Mouse (Mus musculus): ENCODE measurements at regions not wholly inside any gene's neighbourhood (a gene's known extent, or its start where the extent isn't known, plus 50 kb on each side); places are given as distances from the start of the nearest gene placed in this dataset.

- Histone ChIP-seq H3K4me1 (no peaks in the 10 kb centered on the region), H3K27ac (no peak overlapping the region), H3K27me3 (ENCODE audit: insufficient read depth, poor library complexity, severe bottlenecking) (no peaks in the 10 kb centered on the region), H3K9me3 (no peaks in the 10 kb centered on the region), H3K36me3 (no peaks in the 10 kb centered on the region), H3K4me3 (no peak overlapping the region)
- no peak for DNase-seq (ENCODE audit: low spot score)
- 89% methylated on average over 1 of the region's 1 CpGs for WGBS
Observed at GRCm38 (mm10) chr14:8993421-8993820, 327.4 kb upstream of the 4930452B06Rik start.

- Histone ChIP-seq H3K27me3 (ENCODE audit: insufficient read depth, poor library complexity, severe bottlenecking) (no peaks in the 10 kb centered on the region), H3K36me3 (no peaks in the 10 kb centered on the region), H3K4me1 (no peaks in the 10 kb centered on the region), H3K27ac (no peak overlapping the region), H3K4me3 (no peak overlapping the region), H3K9me3 (no peaks in the 10 kb centered on the region)
- WGBS = 76% methylated on average over 4 of the region's 4 CpGs
- DNase-seq (ENCODE audit: low spot score) = no peak
Observed at GRCm38 (mm10) chr14:8985086-8985793, 319.2 kb upstream of the 4930452B06Rik start.

DNA sequence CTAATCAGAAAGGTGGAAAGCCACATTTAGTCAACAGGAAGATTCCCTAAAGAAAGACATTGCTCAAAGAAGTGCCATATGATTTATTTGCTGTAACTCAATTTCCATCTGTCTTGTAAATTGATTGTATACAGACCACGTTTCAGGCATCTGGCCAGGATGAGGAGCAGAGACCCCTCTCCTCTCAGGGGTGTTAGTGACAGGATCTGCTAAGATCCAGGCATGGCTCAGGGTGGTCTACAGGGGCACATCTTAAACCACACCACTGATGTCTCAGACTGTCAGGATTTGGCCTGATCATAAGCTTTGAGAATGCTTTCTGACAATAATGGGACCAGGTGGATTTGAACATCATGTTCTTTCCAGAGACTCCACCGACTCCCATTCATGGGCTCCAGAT, 295.5 kb upstream of the 4930452B06Rik start:
- H3K36me3 ChIP-seq = no peaks in the 10 kb centered on the region
- no peaks in the 10 kb centered on the region for H3K9me3 ChIP-seq
- DNase-seq (ENCODE audit: low spot score) = no peak
- H3K4me1 ChIP-seq = no peaks in the 10 kb centered on the region
- H3K27me3 ChIP-seq (ENCODE audit: insufficient read depth, poor library complexity, severe bottlenecking) = no peaks in the 10 kb centered on the region
- 60% methylated on average over 2 of the region's 2 CpGs for WGBS
- no peak overlapping the region for H3K27ac ChIP-seq
- H3K4me3 ChIP-seq = no peak overlapping the region

GRCm38 (mm10) chr14:8952853-8953397, 286.9 kb upstream of the 4930452B06Rik start:
- Histone ChIP-seq H3K36me3 (no peaks in the 10 kb centered on the region), H3K4me1 (peaks cover 4% of the 10 kb centered on the region; the same call in 1 of the 2 replicates), H3K27ac (peak overlapping the region; percentile 6; the same call in 1 of the 2 replicates), H3K27me3 (ENCODE audit: insufficient read depth, poor library complexity, severe bottlenecking) (no peaks in the 10 kb centered on the region), H3K9me3 (no peaks in the 10 kb centered on the region), H3K4me3 (no peak overlapping the region)
- WGBS = 35% methylated on average over 6 of the region's 6 CpGs
- no peak for DNase-seq (ENCODE audit: low spot score)

GRCm38 (mm10) chr14:8948751-8949150, 282.7 kb upstream of the 4930452B06Rik start:
- no peaks in the 10 kb centered on the region for H3K36me3 ChIP-seq
- no peaks in the 10 kb centered on the region for H3K9me3 ChIP-seq
- H3K4me1 ChIP-seq = peaks cover 4% of the 10 kb centered on the region; the same call in 1 of the 2 replicates
- WGBS = 63% methylated on average over 2 of the region's 2 CpGs
- H3K27ac ChIP-seq = no peak overlapping the region
- no peak overlapping the region for H3K4me3 ChIP-seq
- DNase-seq (ENCODE audit: low spot score) = no peak
- no peaks in the 10 kb centered on the region for H3K27me3 ChIP-seq (ENCODE audit: insufficient read depth, poor library complexity, severe bottlenecking)

DNA sequence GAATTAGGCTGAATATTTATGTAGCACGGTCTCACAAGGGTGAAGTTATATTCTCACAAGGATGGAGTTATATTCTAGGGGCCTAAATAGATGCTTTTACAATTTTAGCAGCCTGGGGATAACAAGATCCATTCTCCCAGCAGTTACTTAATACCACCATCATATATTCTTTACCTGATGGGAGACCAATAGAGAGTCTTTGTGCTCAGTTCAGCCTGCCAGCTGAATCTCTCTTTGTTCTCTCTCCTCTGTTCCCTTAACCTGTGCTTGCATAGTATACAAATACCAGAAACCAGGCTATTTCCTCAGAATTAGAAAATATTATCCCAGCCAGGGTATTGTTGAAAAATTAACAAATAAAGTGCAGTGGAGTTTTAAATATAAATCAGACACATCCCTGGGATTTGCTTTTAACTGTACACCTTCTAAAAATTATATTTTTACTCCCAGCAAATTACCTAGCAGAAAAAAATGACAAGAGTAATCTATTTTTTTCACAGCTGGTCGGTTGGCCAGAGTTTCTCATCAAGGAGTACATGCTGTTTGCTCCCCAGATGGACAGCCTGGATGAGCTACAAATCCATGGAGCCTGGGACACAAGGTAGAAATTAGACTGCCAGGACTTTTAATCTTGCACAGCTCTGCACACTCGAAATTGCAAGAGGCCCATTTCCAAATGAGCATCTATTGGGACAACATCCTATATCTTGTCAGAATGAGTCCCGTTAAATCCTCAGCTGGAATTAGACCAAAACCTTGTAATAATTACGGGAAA, 281.0 kb upstream of the 4930452B06Rik start:
- WGBS = 74% methylated on average over 5 of the region's 5 CpGs
- Histone ChIP-seq H3K27ac (no peak overlapping the region), H3K9me3 (no peaks in the 10 kb centered on the region), H3K27me3 (ENCODE audit: insufficient read depth, poor library complexity, severe bottlenecking) (no peaks in the 10 kb centered on the region), H3K4me1 (no peaks in the 10 kb centered on the region), H3K4me3 (no peak overlapping the region), H3K36me3 (no peaks in the 10 kb centered on the region)
- no peak for DNase-seq (ENCODE audit: low spot score)

GRCm38 (mm10) chr14:8935121-8935520, 269.1 kb upstream of the 4930452B06Rik start:
- no peak overlapping the region for H3K27ac ChIP-seq
- 36% methylated on average over 5 of the region's 5 CpGs for WGBS

More at GRCm38 (mm10) chr14:8935121-8935520, 269.1 kb upstream of the 4930452B06Rik start:
- no peaks in the 10 kb centered on the region for H3K9me3 ChIP-seq
- no peaks in the 10 kb centered on the region for H3K27me3 ChIP-seq (ENCODE audit: insufficient read depth, poor library complexity, severe bottlenecking)
- H3K4me1 ChIP-seq = no peaks in the 10 kb centered on the region
- H3K36me3 ChIP-seq = no peaks in the 10 kb centered on the region
- no peak overlapping the region for H3K4me3 ChIP-seq
- DNase-seq (ENCODE audit: low spot score) = no peak
